Mouse (Mus musculus): ENCODE measurements at regions not wholly inside any gene's neighbourhood (a gene's known extent, or its start where the extent isn't known, plus 50 kb on each side); places are given as distances from the start of the nearest gene placed in this dataset.

DNA sequence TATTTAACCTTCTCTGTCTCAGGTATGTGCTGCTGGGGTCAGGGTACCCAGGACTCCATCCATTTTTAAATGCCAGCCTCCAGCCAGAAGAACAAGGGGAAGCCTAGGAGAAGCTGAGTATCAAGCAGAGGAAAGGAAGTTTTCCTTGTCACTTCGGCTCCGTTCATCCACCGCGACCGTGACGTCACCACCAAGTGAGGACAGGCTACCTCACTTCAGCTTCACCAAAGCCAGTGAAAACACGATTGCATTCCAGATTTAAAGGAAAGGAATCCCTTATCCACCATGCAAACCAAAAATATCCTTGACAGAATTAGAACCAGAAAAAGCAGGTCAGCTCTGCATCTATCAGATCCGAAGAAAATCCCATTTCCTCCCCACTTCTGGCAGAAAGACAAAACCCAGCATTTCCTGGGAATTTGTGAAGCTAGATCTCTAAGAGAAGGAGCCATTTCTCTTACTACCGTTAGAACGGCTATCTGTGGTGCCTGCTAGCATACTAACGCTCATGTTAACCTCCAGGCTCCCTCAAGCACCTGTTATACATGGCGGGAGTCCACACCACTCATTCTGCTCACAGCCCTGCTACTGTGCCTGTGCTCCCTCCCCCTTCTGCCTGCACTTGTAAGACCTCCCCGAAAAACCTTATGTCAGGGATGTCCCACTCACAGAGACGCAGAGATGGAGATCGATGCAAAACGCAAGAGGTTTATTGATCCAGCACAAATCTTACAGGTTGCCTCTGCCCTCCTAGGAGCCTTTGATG is 133.4 kb downstream of the Qrsl1 start:
- no peak for TF ChIP-seq CTCF (conservative IDR thresholded peaks at IDR 0.05)
- DNase-seq (ENCODE audit: low spot score in 2 of 2), result no peak
- Histone ChIP-seq H3K27ac (no peak overlapping the region), H3K4me3 (no peak overlapping the region)

DNA sequence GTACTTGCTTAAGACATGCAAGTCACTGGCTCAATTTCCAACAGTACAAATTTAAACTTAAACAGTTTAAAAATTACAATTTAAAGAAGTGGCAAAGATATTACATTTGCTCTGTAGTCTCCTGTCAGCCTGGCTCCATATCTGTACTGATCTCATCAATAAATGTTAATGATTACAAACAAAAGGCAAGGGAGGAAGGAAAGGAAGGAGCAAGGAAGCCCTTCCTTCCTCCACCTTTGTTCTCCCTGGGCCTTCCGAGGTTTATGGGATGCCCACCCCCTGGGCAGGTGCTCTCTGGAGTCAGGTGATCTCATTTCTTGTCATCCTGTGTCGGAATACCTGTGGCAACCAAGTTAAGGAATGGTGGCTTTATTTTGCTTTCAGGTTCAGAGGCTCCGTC is 132.5 kb downstream of the Qrsl1 start:
- TF ChIP-seq CTCF (conservative IDR thresholded peaks at IDR 0.05), result no peak
- Histone ChIP-seq H3K4me3 (no peak overlapping the region), H3K27ac (no peak overlapping the region)
- no peak for DNase-seq (ENCODE audit: low spot score in 2 of 2)

DNA sequence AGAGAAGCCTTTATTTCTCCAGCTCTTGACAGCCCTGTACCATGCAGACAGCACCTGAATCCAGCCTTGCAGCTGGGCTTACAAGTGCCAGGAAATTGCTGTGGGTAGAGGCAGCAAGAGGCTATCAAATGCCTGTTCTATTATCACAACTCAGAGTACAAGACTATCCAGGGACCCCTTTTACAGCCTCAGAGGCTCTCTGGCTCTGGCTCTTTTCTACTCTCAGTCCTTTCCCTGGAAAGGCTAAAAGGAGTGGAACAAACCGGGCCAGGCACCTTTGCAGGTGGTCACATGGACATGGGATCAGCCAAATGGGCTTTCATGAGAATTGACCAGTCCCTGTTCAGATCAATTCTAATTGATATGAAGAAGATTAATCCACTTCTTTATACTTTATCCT is 125.7 kb downstream of the Qrsl1 start:
- no peak for DNase-seq (ENCODE audit: low spot score in 2 of 2)
- H3K27ac ChIP-seq, result no peak overlapping the region
- H3K4me3 ChIP-seq, result no peak overlapping the region
- no peak for TF ChIP-seq CTCF (conservative IDR thresholded peaks at IDR 0.05)

DNA sequence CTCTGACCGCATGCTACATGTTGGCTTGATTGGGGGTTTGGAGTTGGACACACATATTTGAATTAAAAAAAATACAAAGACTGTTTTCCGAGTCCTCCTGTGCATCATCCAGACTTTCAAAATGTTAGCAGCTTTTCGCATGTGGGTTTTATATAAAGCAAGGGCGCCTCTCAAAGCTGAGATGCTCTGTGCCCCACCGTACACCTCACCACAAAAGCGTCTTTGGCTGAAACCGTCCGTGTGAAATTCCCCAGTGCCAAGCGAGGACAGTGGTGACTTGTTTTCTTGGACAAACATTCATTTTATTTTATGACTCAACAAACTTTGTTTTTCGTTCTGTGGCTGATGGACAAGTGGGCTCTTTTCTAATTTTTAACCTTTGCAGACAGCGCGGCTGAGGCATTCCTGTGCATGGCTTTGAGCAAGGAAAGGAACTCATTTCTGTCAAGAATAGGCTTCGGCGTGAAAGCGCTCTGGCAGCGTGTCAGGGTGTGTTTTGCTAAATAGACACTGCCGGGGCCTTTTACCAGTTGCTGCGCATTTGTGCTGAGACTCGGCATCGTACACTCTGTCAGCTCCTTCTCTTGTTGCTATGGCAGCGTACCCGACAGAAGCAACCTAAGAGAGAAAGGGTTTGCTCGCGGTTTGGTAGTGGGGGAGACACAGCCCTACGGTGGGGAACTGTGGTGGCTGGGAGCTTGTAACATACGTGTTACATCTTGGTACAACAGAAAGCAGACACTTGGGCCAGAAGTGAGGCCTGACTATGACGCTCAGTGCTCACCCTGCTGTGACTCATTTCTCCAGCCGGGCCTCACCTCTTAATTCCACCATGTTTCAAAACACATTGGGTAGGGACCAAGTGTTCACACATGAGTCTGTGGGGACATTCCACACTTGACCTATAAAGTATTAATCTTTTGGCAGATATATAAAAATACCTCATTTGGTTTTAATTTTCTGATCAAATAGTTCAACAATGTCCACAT is 123.6 kb downstream of the Qrsl1 start:
- no peak for TF ChIP-seq CTCF (conservative IDR thresholded peaks at IDR 0.05)
- peak; percentile 25 to 42 for DNase-seq (ENCODE audit: low spot score in 2 of 2)
- Histone ChIP-seq H3K27ac (no peak overlapping the region), H3K4me3 (no peak overlapping the region; the same call in 1 of the 2 replicates)

DNA sequence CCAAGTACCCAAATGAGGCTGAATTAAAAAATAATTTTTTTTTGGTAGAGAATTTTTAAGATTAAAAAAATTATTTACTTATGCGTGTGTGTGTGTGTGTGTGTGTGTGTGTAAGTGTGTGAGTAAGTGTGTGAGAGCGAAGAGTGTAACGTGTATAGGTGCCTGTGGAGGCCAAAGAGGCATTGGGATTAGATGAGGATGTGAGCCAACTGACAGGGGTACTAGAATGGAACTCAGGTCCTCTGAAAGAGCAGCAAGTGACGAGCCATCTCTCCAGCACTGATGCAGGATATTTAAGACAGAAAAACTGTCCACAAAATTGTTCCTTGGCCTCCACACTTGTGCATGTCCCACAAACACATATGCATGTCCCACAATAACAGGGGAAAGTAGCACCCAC is 121.0 kb downstream of the Qrsl1 start:
- no peak for DNase-seq (ENCODE audit: low spot score in 2 of 2)
- no peak for TF ChIP-seq CTCF (conservative IDR thresholded peaks at IDR 0.05)
- no peak overlapping the region for H3K27ac ChIP-seq

DNA sequence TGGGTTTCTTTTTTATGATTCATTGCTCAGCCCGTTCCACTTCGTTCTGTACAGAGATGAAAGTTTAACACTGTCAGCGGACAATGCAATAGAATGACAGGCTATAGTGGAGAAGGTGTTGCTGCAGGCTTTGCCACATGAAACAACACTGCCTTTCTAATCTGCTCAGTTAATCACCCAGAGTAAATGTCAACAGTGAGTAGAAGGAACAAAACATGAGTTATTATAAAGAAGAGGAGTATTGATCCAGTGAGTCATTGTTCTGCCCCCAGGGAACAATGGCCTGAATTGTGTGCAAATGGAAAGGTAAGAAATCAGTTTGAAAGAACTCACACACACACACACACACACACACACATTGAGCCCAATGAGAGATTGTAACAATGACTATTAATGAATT is 118.2 kb downstream of the Qrsl1 start:
- no peak for TF ChIP-seq CTCF (conservative IDR thresholded peaks at IDR 0.05)
- H3K27ac ChIP-seq, result no peak overlapping the region
- DNase-seq (ENCODE audit: low spot score in 2 of 2), result no peak
- H3K4me3 ChIP-seq, result no peak overlapping the region

More for the DNA sequence above, 121.0 kb downstream of the Qrsl1 start:
- no peak overlapping the region for H3K4me3 ChIP-seq

DNA sequence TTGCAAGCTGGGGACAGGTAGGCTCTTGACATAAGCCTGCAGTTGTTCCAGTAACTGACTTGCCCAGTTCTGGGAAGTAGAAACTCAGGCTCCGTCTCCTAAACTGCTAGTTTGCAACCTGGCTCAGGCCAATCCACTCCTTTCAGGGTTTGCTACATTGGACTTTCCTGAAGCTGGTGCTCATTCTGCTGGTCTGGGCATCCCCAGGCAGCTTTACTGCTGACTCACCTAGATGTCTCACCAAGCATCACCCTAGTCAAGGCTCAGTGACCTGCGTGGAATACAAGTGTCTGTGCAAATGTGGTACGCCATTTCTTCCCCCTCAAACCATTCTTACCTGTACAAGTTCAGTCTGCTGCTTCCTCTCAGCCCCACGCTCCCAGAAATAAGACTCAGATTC is 110.8 kb downstream of the Qrsl1 start:
- TF ChIP-seq CTCF (conservative IDR thresholded peaks at IDR 0.05), result no peak
- no peak for DNase-seq (ENCODE audit: low spot score in 2 of 2)
- Histone ChIP-seq H3K27ac (no peak overlapping the region), H3K4me3 (no peak overlapping the region)

DNA sequence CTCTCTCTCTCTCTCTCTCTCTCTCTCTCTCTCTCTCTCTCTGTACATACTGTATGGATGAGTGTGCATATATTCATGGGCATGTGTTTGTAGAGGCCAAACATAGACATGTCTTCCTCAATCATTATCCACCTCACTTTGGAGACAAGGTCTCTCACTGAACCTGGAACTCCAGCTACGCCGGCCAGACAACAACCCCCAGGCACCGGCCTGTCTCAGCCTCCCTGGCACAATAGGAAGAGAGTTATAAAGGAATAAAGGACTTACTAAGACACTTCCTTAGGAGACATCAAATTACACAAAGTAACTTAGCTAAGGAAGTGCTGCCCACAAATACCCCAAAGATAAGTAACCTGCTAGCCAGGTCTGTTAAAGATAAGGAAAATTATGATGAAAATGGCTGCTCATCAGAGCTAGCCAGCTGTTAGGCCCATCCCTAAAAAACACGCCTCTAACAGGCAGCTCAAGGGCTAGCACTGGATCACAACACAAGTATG is 110.0 kb downstream of the Qrsl1 start:
- no peak overlapping the region for H3K4me3 ChIP-seq
- no peak overlapping the region for H3K27ac ChIP-seq
- TF ChIP-seq CTCF (conservative IDR thresholded peaks at IDR 0.05), result no peak
- DNase-seq (ENCODE audit: low spot score in 2 of 2), result no peak

DNA sequence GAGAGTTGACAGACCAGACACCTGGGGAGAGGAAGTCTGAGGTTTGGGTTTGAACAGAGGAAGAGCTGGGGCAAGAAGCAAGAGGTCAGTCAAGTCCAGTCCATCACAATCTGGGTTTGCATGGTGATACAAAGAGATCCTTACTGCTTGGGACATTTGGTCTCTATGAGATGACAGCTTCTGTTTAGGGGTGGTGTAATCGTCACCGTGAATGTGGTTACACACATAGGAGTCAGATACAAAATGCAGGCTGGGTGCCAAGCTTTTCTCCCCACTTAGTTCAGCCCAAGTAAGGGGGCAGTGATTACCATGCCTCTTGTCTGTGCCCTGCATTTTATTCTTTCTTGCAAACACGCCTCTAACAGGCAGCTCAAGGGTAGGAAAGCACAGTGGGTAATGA is 108.9 kb downstream of the Qrsl1 start:
- DNase-seq (ENCODE audit: low spot score in 2 of 2), result no peak
- Histone ChIP-seq H3K27ac (no peak overlapping the region), H3K4me3 (no peak overlapping the region)
- no peak for TF ChIP-seq CTCF (conservative IDR thresholded peaks at IDR 0.05)

DNA sequence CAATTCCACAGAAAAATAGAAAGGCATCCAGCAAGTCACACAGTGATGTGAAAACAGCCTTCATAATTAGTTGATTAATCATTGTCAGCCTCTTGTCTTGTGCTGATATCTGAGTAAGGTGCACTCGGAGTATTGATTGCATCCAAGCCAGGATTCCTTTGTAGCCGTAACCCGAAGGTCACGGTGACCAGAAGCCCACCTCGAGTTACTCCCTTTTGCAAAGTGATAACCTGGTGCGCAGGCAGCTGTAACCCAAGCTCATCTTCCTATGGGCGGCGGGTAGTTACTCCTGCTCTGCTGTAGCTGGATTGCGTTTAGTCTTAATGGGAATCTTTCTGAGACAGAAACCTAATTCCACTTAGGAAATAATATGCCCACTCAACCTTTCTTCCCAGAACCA is 107.0 kb downstream of the Qrsl1 start:
- H3K4me3 ChIP-seq, result no peak overlapping the region
- no peak for TF ChIP-seq CTCF (conservative IDR thresholded peaks at IDR 0.05)
- DNase-seq (ENCODE audit: low spot score in 2 of 2), result no peak
- no peak overlapping the region for H3K27ac ChIP-seq

DNA sequence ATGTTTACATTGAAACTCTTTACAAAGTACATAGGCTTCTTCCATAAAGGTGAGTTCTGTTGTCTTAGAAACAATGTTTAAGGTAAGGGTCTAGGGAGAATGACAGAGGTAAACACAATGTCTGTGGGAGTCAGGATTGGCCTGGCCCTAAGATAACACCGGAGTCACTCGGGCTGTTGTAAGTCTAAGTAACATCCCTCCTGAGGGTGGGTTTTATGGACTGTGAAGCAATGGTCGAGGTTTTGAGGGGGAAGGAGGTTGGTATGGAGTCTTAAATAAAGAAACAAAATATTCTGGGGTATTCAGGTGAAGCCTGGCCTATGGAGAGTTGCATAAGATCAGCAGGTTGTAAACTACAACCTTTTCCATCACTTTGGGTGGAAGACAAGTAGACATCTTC is 101.5 kb downstream of the Qrsl1 start:
- no peak for TF ChIP-seq CTCF (conservative IDR thresholded peaks at IDR 0.05)
- DNase-seq (ENCODE audit: low spot score in 2 of 2), result no peak
- Histone ChIP-seq H3K27ac (no peak overlapping the region), H3K4me3 (no peak overlapping the region)

DNA sequence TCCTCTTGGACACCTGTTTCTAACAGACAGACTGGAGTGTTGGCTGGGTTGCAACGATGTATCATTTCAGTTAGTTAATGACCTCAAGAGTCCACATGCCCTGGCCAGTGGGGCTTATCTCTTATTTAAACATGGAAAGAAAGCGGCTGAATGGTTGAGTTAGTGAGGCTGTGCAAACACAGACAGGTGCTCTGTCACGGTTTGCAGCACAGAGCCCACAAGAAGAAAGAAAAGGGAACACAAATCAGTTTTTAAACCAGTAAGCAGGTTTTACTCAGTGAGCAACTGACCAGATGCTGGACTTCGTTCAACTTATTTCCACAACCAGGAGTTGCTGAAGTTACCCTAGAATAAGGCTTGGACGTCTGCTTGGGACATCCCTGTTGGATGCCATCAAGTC is 86.3 kb downstream of the Qrsl1 start:
- Histone ChIP-seq H3K27ac (no peak overlapping the region), H3K4me3 (no peak overlapping the region)
- DNase-seq (ENCODE audit: low spot score in 2 of 2), result no peak
- TF ChIP-seq CTCF (conservative IDR thresholded peaks at IDR 0.05), result no peak

DNA sequence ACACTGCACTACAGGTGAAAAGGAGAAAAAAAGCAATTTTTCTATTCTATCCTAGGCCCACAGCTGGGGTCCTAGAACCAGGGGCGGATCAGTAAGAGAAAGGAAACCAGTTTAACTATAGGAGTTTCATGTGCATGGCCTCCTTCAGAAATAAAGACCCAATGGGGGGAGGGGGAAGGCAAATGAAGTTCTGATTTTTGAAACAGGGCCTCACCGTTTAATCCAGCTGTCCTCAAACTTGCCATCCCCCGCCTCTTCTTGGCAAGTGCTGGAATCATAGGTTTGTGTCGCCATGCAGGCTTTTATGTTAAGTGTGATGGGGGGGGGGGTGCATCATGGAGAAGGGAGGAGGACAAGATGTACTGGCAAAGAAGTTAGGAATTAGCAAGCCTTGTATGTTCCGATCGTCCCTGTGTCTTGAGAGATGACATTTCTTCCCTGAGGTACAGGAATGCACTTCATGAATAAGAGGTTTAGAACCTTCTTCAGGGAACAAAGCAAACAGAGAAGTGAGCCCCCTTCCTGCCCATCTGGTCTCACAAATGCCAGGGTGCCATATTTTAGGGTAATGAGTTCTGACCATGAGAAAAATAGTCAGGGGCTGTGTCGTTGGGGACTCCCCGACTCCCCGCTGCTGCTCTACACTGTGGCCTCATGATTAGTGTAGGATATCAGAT is 83.9 kb downstream of the Qrsl1 start:
- no peak overlapping the region for H3K27ac ChIP-seq
- no peak overlapping the region for H3K4me3 ChIP-seq
- no peak for DNase-seq (ENCODE audit: low spot score in 2 of 2)
- TF ChIP-seq CTCF (conservative IDR thresholded peaks at IDR 0.05), result no peak
